Comparison of ENCODE assay signal across 20 mouse cellular contexts in genomic region chr6:31107916-31108685, GRCm38 (mm10).
DNase-seq lines count a peak whose midpoint lies in the region; ATAC-seq and TF ChIP-seq lines count a peak whose summit lies in the region.
"Had no signal": no experiment of that assay in that cellular context is flagged by ENCODE, and none has a peak within 500 bp of the region (broad histone marks: within the 10 kb centered on the region; RNA-seq: fewer than 3 reads in every experiment).

No protein-coding gene starts in this region.

- WGBS in heart, postnatal 0 days: 53% methylated on average over 5 of the region's 5 CpGs
- WGBS in stomach, postnatal 0 days: 85% methylated on average over 5 of the region's 5 CpGs
- WGBS in lung, postnatal 0 days: 61% methylated on average over 5 of the region's 5 CpGs

- dilution Hi-C loops in CH12.LX (cut with MboI; ENCODE audit: extremely low pct_ligation_motif_present, extremely low pct_unique_long_range_greater_than_20kb, low sequenced_read_pairs): no loop called here

- peaks cover 82% of the 10 kb centered on the region for H3K79me2 ChIP-seq in CH12.LX (replicated peaks; ENCODE audit: control insufficient read depth, extremely low read depth, insufficient read depth, poor library complexity, severe bottlenecking)

- TF ChIP-seq CTCF in heart, postnatal 0 days (IDR thresholded peaks at IDR 0.05; ENCODE audit: low read depth): no peak
- TF ChIP-seq CTCF in CH12.LX (conservative IDR thresholded peaks at IDR 0.05 in 1 of 2, IDR thresholded peaks at IDR 0.05 in 1 of 2; ENCODE audit: low read depth in 2 of 2, low read length in 2 of 2): no peak
- no peak for TF ChIP-seq CTCF in embryonic fibroblast, embryonic 13.5 days (IDR thresholded peaks at IDR 0.05; ENCODE audit: borderline replicate concordance, insufficient read depth, low read length)
- TF ChIP-seq CTCF in stomach, postnatal 0 days (IDR thresholded peaks at IDR 0.05; ENCODE audit: low read depth): no peak
- TF ChIP-seq CTCF in lung, postnatal 0 days (IDR thresholded peaks at IDR 0.05): no peak

- H3K27ac ChIP-seq in heart, postnatal 0 days (ENCODE audit: low read depth): peak overlapping the region; percentile 39; the same call in 1 of the 2 replicates
- H3K27ac ChIP-seq in CH12.LX (ENCODE audit: insufficient read depth, low read depth): peak overlapping the region; percentile 91
- peak overlapping the region; percentile 80 for H3K27ac ChIP-seq in embryonic fibroblast, embryonic 13.5 days (ENCODE audit: insufficient read depth, low read length)
- H3K27ac ChIP-seq in stomach, postnatal 0 days (replicated peaks): no peak overlapping the region
- H3K27ac ChIP-seq in lung, postnatal 0 days (ENCODE audit: low read length): no peak overlapping the region
- H3K27ac ChIP-seq: embryonic facial prominence, embryonic 13.5 days; hindbrain, embryonic 15.5 days; limb, embryonic 13.5 days; stomach, embryonic 15.5 days had no signal

- H3K9me3 ChIP-seq in heart, postnatal 0 days (replicated peaks; ENCODE audit: control insufficient read depth, low read length): peaks cover 10% of the 10 kb centered on the region; the same call in 1 of the 2 replicates
- peaks cover 10% of the 10 kb centered on the region for H3K9me3 ChIP-seq in CH12.LX (replicated peaks; ENCODE audit: low read length)
- H3K9me3 ChIP-seq in stomach, postnatal 0 days (ENCODE audit: control insufficient read depth, low read length): 0 out of 2 replicates have a peak, but pooled peaks cover 6% of the 10 kb centered on the region
- H3K9me3 ChIP-seq in lung, postnatal 0 days (ENCODE audit: low read length): no peaks in the 10 kb centered on the region
- H3K9me3 ChIP-seq: hindbrain, embryonic 15.5 days; stomach, embryonic 15.5 days had no signal

- ATAC-seq in heart, postnatal 0 days (ENCODE audit: insufficient read depth, low read depth): 0 out of 2 replicates have a peak, but pooled peaks have one; percentile 34
- ATAC-seq in stomach, postnatal 0 days (ENCODE audit: low FRiP score, low TSS enrichment): no peak
- no peak for ATAC-seq in CD4-positive, CD25-positive, alpha-beta regulatory T cell, adult 4 months
- no peak for ATAC-seq in lung, postnatal 0 days
- ATAC-seq: intestine, postnatal 0 days; midbrain, embryonic 16.5 days had no signal

- no peak for TF ChIP-seq EP300 in heart, postnatal 0 days (IDR thresholded peaks at IDR 0.05; ENCODE audit: low read depth)
- peak; percentile 94 for TF ChIP-seq EP300 in CH12.LX (IDR thresholded peaks at IDR 0.05; ENCODE audit: low read length)
- TF ChIP-seq EP300 in stomach, postnatal 0 days (optimal IDR thresholded peaks at IDR 0.05): no peak
- TF ChIP-seq EP300 in lung, postnatal 0 days (IDR thresholded peaks at IDR 0.05): no peak

- no peak for TF ChIP-seq RAD21 in CH12.LX (IDR thresholded peaks at IDR 0.05; ENCODE audit: low read depth, low read length)

- H3K27me3 ChIP-seq in heart, postnatal 0 days (ENCODE audit: control insufficient read depth, insufficient read depth, low read length): no peaks in the 10 kb centered on the region
- H3K27me3 ChIP-seq in CH12.LX (replicated peaks): no peaks in the 10 kb centered on the region
- no peaks in the 10 kb centered on the region for H3K27me3 ChIP-seq in stomach, postnatal 0 days (ENCODE audit: control insufficient read depth, insufficient read depth, low read length)
- no peaks in the 10 kb centered on the region for H3K27me3 ChIP-seq in lung, postnatal 0 days (replicated peaks; ENCODE audit: insufficient read depth, low read length)
- H3K27me3 ChIP-seq: embryonic facial prominence, embryonic 13.5 days; hindbrain, embryonic 15.5 days; limb, embryonic 13.5 days; stomach, embryonic 15.5 days had no signal

- H3K4me2 ChIP-seq in heart, postnatal 0 days (ENCODE audit: low read depth, low read length): no peak overlapping the region
- H3K4me2 ChIP-seq in CH12.LX (ENCODE audit: insufficient read depth, low read depth, poor library complexity, severe bottlenecking): peak overlapping the region; percentile 23
- no peak overlapping the region for H3K4me2 ChIP-seq in stomach, postnatal 0 days (replicated peaks; ENCODE audit: low read depth)
- no peak overlapping the region for H3K4me2 ChIP-seq in lung, postnatal 0 days (replicated peaks; ENCODE audit: low read depth, low read length)
- H3K4me2 ChIP-seq: embryonic facial prominence, embryonic 13.5 days; hindbrain, embryonic 15.5 days; limb, embryonic 13.5 days; stomach, embryonic 15.5 days had no signal

- DNase-seq in heart, postnatal 0 days (ENCODE audit: low spot score): peak; percentile 41
- no peak for DNase-seq in heart, adult 9 months (ENCODE audit: low spot score in 2 of 2)
- DNase-seq in 3T3-L1 (ENCODE audit: low read depth, low spot score): peak; percentile 44
- peak; percentile 67 for DNase-seq in CH12.LX (ENCODE audit: extremely low read depth)
- no peak for DNase-seq in stomach, postnatal 0 days (ENCODE audit: low spot score)
- DNase-seq in lung, postnatal 0 days (ENCODE audit: low spot score): no peak
- DNase-seq: cerebellum, adult 9-10 months; gastrocnemius, postnatal 14 days; kidney, postnatal 10 days; layer of hippocampus, adult 9-11 months; lung, adult 18-20 months; lung, postnatal 36 days had no signal

- H3K9ac ChIP-seq in heart, postnatal 0 days (replicated peaks; ENCODE audit: low read depth, low read length): no peak overlapping the region
- no peak overlapping the region for H3K9ac ChIP-seq in CH12.LX (ENCODE audit: insufficient read depth, low read depth)
- H3K9ac ChIP-seq in stomach, postnatal 0 days (ENCODE audit: low read length): no peak overlapping the region
- no peak overlapping the region for H3K9ac ChIP-seq in lung, postnatal 0 days (replicated peaks; ENCODE audit: low read depth)
- H3K9ac ChIP-seq: embryonic facial prominence, embryonic 13.5 days; hindbrain, embryonic 15.5 days; limb, embryonic 13.5 days; stomach, embryonic 15.5 days had no signal

- no peaks in the 10 kb centered on the region for H3K36me3 ChIP-seq in heart, postnatal 0 days (replicated peaks; ENCODE audit: control insufficient read depth, insufficient read depth, low read length)
- H3K36me3 ChIP-seq in CH12.LX (replicated peaks in 1 of 2; ENCODE audit: control insufficient read depth in 1 of 2, insufficient read depth in 1 of 2, low read length in 1 of 2): peaks cover 37 to 84% of the 10 kb centered on the region in 2 experiments
- H3K36me3 ChIP-seq in stomach, postnatal 0 days (ENCODE audit: control insufficient read depth, insufficient read depth, low read length): no peaks in the 10 kb centered on the region
- no peaks in the 10 kb centered on the region for H3K36me3 ChIP-seq in lung, postnatal 0 days (ENCODE audit: insufficient read depth, low read length)
- H3K36me3 ChIP-seq: embryonic facial prominence, embryonic 13.5 days; hindbrain, embryonic 15.5 days; limb, embryonic 13.5 days; stomach, embryonic 15.5 days had no signal

- in situ Hi-C loops in CH12.LX (cut with MboI; ENCODE audit: low pct_ligation_motif_present, low pct_unique_long_range_greater_than_20kb, low sequenced_read_pairs): no loop called here

- H3K4me1 ChIP-seq in heart, postnatal 0 days (ENCODE audit: control insufficient read depth, insufficient read depth): peaks cover 22% of the 10 kb centered on the region
- peaks cover 33 to 69% of the 10 kb centered on the region in 2 experiments for H3K4me1 ChIP-seq in CH12.LX (ENCODE audit: control insufficient read depth in 1 of 2, insufficient read depth in 2 of 2)
- H3K4me1 ChIP-seq in embryonic fibroblast, embryonic 13.5 days (ENCODE audit: control insufficient read depth, insufficient read depth, low read length): peaks cover 15% of the 10 kb centered on the region
- H3K4me1 ChIP-seq in stomach, postnatal 0 days (replicated peaks; ENCODE audit: control insufficient read depth, insufficient read depth): no peaks in the 10 kb centered on the region; the same call in 1 of the 2 replicates
- H3K4me1 ChIP-seq in lung, postnatal 0 days (ENCODE audit: insufficient read depth, low read depth, low read length): peaks cover 14% of the 10 kb centered on the region; the same call in 1 of the 2 replicates
- H3K4me1 ChIP-seq: embryonic facial prominence, embryonic 13.5 days; hindbrain, embryonic 15.5 days; stomach, embryonic 15.5 days had no signal

- no peak for TF ChIP-seq POLR2A in CH12.LX (IDR thresholded peaks at IDR 0.05; ENCODE audit: low read depth, low read length)
- TF ChIP-seq POLR2A in embryonic fibroblast, embryonic 13.5 days (IDR thresholded peaks at IDR 0.05; ENCODE audit: low read depth, low read length): no peak

- H3K4me3 ChIP-seq in heart, postnatal 0 days (ENCODE audit: low read depth, low read length): no peak overlapping the region
- peak overlapping the region in 1 of 3 experiments; percentile 27 for H3K4me3 ChIP-seq in CH12.LX (replicated peaks in 1 of 3; ENCODE audit: low read depth in 2 of 3, low read length in 2 of 3, poor library complexity in 1 of 3)
- no peak overlapping the region for H3K4me3 ChIP-seq in embryonic fibroblast, embryonic 13.5 days (ENCODE audit: insufficient read depth, low read length)
- no peak overlapping the region for H3K4me3 ChIP-seq in stomach, postnatal 0 days (ENCODE audit: low read depth, low read length)
- H3K4me3 ChIP-seq in lung, postnatal 0 days (ENCODE audit: low read depth, low read length): no peak overlapping the region
- H3K4me3 ChIP-seq: embryonic facial prominence, embryonic 13.5 days; hindbrain, embryonic 15.5 days; limb, embryonic 13.5 days; stomach, embryonic 15.5 days had no signal

TF ChIP-seq in CH12.LX, 34 proteins besides CTCF, POLR2A, EP300 and RAD21 (continues in another document):
- TF ChIP-seq NRF1 (IDR thresholded peaks at IDR 0.05; ENCODE audit: low read depth, low read length) (0 out of 2 replicates have a peak, but pooled peaks have one; percentile 5), SMC3 (IDR thresholded peaks at IDR 0.05; ENCODE audit: low read depth, low read length) (no peak; the same call in 1 of the 2 replicates), E2F4 (IDR thresholded peaks at IDR 0.05; ENCODE audit: insufficient replicate concordance, low read depth, low read length) (0 out of 2 replicates have a peak, but pooled peaks have one; percentile 26), ZMIZ1 (IDR thresholded peaks at IDR 0.05; ENCODE audit: low read depth, low read length) (0 out of 2 replicates have a peak, but pooled peaks have one; percentile 23), ZNF384 (IDR thresholded peaks at IDR 0.05; ENCODE audit: low read depth, low read length) (no peak), KAT2A (IDR thresholded peaks at IDR 0.05; ENCODE audit: insufficient replicate concordance, low read length) (no peak), JUN (IDR thresholded peaks at IDR 0.05; ENCODE audit: insufficient read depth, low read depth, low read length) (peak; percentile 63), NELFE (IDR thresholded peaks at IDR 0.05; ENCODE audit: low read depth, low read length) (no peak; the same call in 1 of the 2 replicates), MXI1 (IDR thresholded peaks at IDR 0.05; ENCODE audit: low read depth, low read length) (no peak; the same call in 1 of the 2 replicates), PAX5 (IDR thresholded peaks at IDR 0.05; ENCODE audit: low read length) (no peak), CHD1 (IDR thresholded peaks at IDR 0.05; ENCODE audit: low read depth, low read length) (0 out of 2 replicates have a peak, but pooled peaks have one; percentile 6), IRF4 (IDR thresholded peaks at IDR 0.05; ENCODE audit: low read depth, low read length) (peak; percentile 99)

Comparison
In these comparisons a context has a peak if more than half of its experiments do, and no peak if none do; other contexts are left out.
1. DNase-seq: peak in heart, postnatal 0 days (single experiment), 3T3-L1 (single experiment) and CH12.LX (single experiment); none in heart, adult 9 months (0 of 2), stomach, postnatal 0 days (single experiment) and lung, postnatal 0 days (single experiment).
2. H3K27ac ChIP-seq: peak in heart, postnatal 0 days (single experiment), CH12.LX (single experiment) and embryonic fibroblast, embryonic 13.5 days (single experiment); none in stomach, postnatal 0 days (single experiment) and lung, postnatal 0 days (single experiment).